Mouse (Mus musculus) liver, postnatal 0 days (tissue): ENCODE results near the gene Mgat5. TPM values are rescaled to one million over a fixed set of nuclear protein-coding genes. Genes with fewer than 3 reads are reported as not detected.

Source experiments
- ATAC-seq: fragments of 200-750 bp; cut with Nextera tagmentation; 2 replicates; pipeline ENCODE4 v1.8.0; 2017; ENCODE audit warnings: mild to moderate bottlenecking, moderate library complexity
- DNase-seq: peaks from one replicate; pipeline ENCODE4 v3.0.0-alpha.2; 2016
- H3K27ac ChIP-seq: fragments of 300-500 bp; sonication (generic); 2 replicates; pipeline ENCODE4 v1.5.1; 2014; ENCODE audit warnings: antibody characterized with exemption, moderate library complexity, mild to moderate bottlenecking, low read depth
- H3K27me3 ChIP-seq: fragments of 300-500 bp; sonication (generic); 2 replicates; pipeline ENCODE4 v1.6.1; 2014; ENCODE audit warnings: low read length, control low read depth, mixed read lengths; ENCODE audit not compliant: insufficient read depth
- H3K36me3 ChIP-seq: fragments of 300-500 bp; sonication (generic); replicated peaks from 2 replicates; pipeline ENCODE4 v1.6.1; 2014; ENCODE audit warnings: mild to moderate bottlenecking, control low read depth, low read length, moderate library complexity, mixed read lengths; ENCODE audit not compliant: insufficient read depth
- H3K4me1 ChIP-seq: fragments of 300-500 bp; sonication (generic); 2 replicates; pipeline ENCODE4 v1.6.1; 2014; ENCODE audit warnings: antibody characterized with exemption, mild to moderate bottlenecking, control low read depth; ENCODE audit not compliant: insufficient read depth
- H3K4me2 ChIP-seq: fragments of 300-500 bp; sonication (generic); 2 replicates; pipeline ENCODE4 v1.6.1; 2014; ENCODE audit warnings: low read depth, mild to moderate bottlenecking, low read length, moderate library complexity, mixed read lengths
- H3K4me3 ChIP-seq: fragments of 300-500 bp; sonication (generic); 2 replicates; pipeline ENCODE4 v1.5.1; 2014; ENCODE audit warnings: low read depth, low read length
- H3K9ac ChIP-seq: fragments of 300-500 bp; sonication (generic); replicated peaks from 2 replicates; pipeline ENCODE4 v1.6.1; 2014; ENCODE audit warnings: mild to moderate bottlenecking, moderate library complexity
- H3K9me3 ChIP-seq: fragments of 300-500 bp; sonication (generic); 2 replicates; pipeline ENCODE4 v1.6.1; 2016; ENCODE audit warnings: mild to moderate bottlenecking, control low read depth, low read length, mixed read lengths
- CTCF ChIP-seq: sonication (generic); IDR thresholded peaks from 2 replicates; pipeline ENCODE4 v1.5.1; 2016; ENCODE audit warnings: antibody characterized with exemption, low read depth
- EP300 ChIP-seq: IDR thresholded peaks from 2 replicates; pipeline ENCODE4 v1.6.1; 2016; ENCODE audit warnings: antibody characterized with exemption, low read depth, mild to moderate bottlenecking
- WGBS: fragments of 180-500 bp; shearing (Covaris S2); extraction: QIAGEN DNeasy Blood & Tissue Kit; methylation state at CpG from one replicate; pipeline ENCODE4 v1.1.7; 2014; ENCODE audit not compliant: insufficient replicate concordance; 5-methylcytosine and 5-hydroxymethylcytosine counted together
- polyA plus RNA-seq: library from polyadenylated mRNA; unstranded; fragments of >200 nt; fragmentation: Nextera tagmentation; extraction: Ambion mirVana; gene quantifications from 2 replicates; pipeline ENCODE4 v1.2.1, GENCODE M21; 2015

Mgat5 gene
- polyA plus RNA-seq, 1 experiment from 2014 or later, result 0.86 TPM

- Histone ChIP-seq H3K4me1 (no peaks in the 10 kb centered on the region), H3K9me3 (no peaks in the 10 kb centered on the region), H3K9ac (no peak overlapping the region), H3K27me3 (no peaks in the 10 kb centered on the region), H3K4me2 (no peak overlapping the region), H3K4me3 (no peak overlapping the region), H3K27ac (no peak overlapping the region), H3K36me3 (peaks cover 2% of the 10 kb centered on the region; the same call in 1 of the 2 replicates)
- ATAC-seq, result no peak
- 73% methylated on average over 6 of the region's 6 CpGs for WGBS
- DNase-seq, result no peak
- TF ChIP-seq CTCF (no peak), EP300 (no peak)
These were observed 123.0 kb downstream of the Mgat5 start for GRCm38 (mm10) chr1:127327773-127328172.

- Histone ChIP-seq H3K4me1 (no peaks in the 10 kb centered on the region), H3K9me3 (no peaks in the 10 kb centered on the region), H3K4me2 (no peak overlapping the region), H3K4me3 (no peak overlapping the region), H3K36me3 (peaks cover 2% of the 10 kb centered on the region; the same call in 1 of the 2 replicates), H3K9ac (no peak overlapping the region), H3K27me3 (no peaks in the 10 kb centered on the region), H3K27ac (no peak overlapping the region)
- TF ChIP-seq CTCF (no peak), EP300 (no peak)
- 77% methylated on average over 5 of the region's 5 CpGs for WGBS
- no peak for ATAC-seq
- no peak for DNase-seq
These were observed 123.6 kb downstream of the Mgat5 start for GRCm38 (mm10) chr1:127328354-127328875.

- no peak overlapping the region for H3K4me3 ChIP-seq
- WGBS, result 74% methylated on average over 6 of the region's 6 CpGs
- no peak overlapping the region for H3K27ac ChIP-seq
- H3K9me3 ChIP-seq, result no peaks in the 10 kb centered on the region
- no peak for ATAC-seq
- no peaks in the 10 kb centered on the region for H3K4me1 ChIP-seq
- H3K36me3 ChIP-seq, result peaks cover 2% of the 10 kb centered on the region; the same call in 1 of the 2 replicates
- TF ChIP-seq EP300 (no peak), CTCF (no peak)
- H3K4me2 ChIP-seq, result no peak overlapping the region
- no peak overlapping the region for H3K9ac ChIP-seq
- DNase-seq, result no peak
- no peaks in the 10 kb centered on the region for H3K27me3 ChIP-seq
These were observed 125.0 kb downstream of the Mgat5 start for GRCm38 (mm10) chr1:127329810-127330209.

GRCm38 (mm10) chr1:127337740-127338139 lies 132.9 kb downstream of the Mgat5 start:
- H3K9me3 ChIP-seq, result no peaks in the 10 kb centered on the region
- DNase-seq (no peak), ATAC-seq (no peak)
- no peak overlapping the region for H3K27ac ChIP-seq
- H3K9ac ChIP-seq, result no peak overlapping the region
- TF ChIP-seq CTCF (no peak), EP300 (no peak)
- no peak overlapping the region for H3K4me2 ChIP-seq
- no peaks in the 10 kb centered on the region for H3K4me1 ChIP-seq
- no peaks in the 10 kb centered on the region for H3K36me3 ChIP-seq
- H3K4me3 ChIP-seq, result no peak overlapping the region
- no peaks in the 10 kb centered on the region for H3K27me3 ChIP-seq
- 85% methylated on average over 10 of the region's 10 CpGs for WGBS

- H3K9ac ChIP-seq, result no peak overlapping the region
- H3K27me3 ChIP-seq, result no peaks in the 10 kb centered on the region
- WGBS, result 68% methylated on average over 9 of the region's 9 CpGs
- no peaks in the 10 kb centered on the region for H3K4me1 ChIP-seq
- no peaks in the 10 kb centered on the region for H3K36me3 ChIP-seq
- no peak overlapping the region for H3K4me2 ChIP-seq
- ATAC-seq (no peak), DNase-seq (no peak)
- TF ChIP-seq EP300 (no peak), CTCF (no peak)
- H3K9me3 ChIP-seq, result no peaks in the 10 kb centered on the region
- H3K27ac ChIP-seq, result no peak overlapping the region
- no peak overlapping the region for H3K4me3 ChIP-seq
These were observed 134.1 kb downstream of the Mgat5 start for GRCm38 (mm10) chr1:127338833-127339487.

- Histone ChIP-seq H3K27me3 (no peaks in the 10 kb centered on the region), H3K4me2 (no peak overlapping the region), H3K9me3 (no peaks in the 10 kb centered on the region), H3K4me1 (no peaks in the 10 kb centered on the region), H3K4me3 (no peak overlapping the region), H3K27ac (no peak overlapping the region), H3K36me3 (no peaks in the 10 kb centered on the region), H3K9ac (no peak overlapping the region)
- DNase-seq (no peak), ATAC-seq (no peak)
- WGBS, result 78% methylated on average over 9 of the region's 9 CpGs
- TF ChIP-seq CTCF (no peak), EP300 (no peak)
These were observed 135.5 kb downstream of the Mgat5 start for GRCm38 (mm10) chr1:127340296-127340695.
